Mouse (Mus musculus) embryonic stem cell, embryonic (primary cell): Measurements from ENCODE around the gene Zfp423.

Source experiments
- CTCF ChIA-PET, 4 experiments: fragments of 300-600 bp in 2 of 4; fragments of 350-600 bp in 2 of 4; sonication (Branson Sonifier 250); formaldehyde crosslinking; loops; one replicate each; lab custom pipeline; 2022; ENCODE audit warnings: inconsistent platforms in 2 of 4; lab: Charles Lee
- POLR2A ChIA-PET, 4 experiments: fragments of 300-600 bp in 2 of 4; fragments of 350-600 bp in 2 of 4; sonication (Branson Sonifier 250); formaldehyde crosslinking; loops; one replicate each; lab custom pipeline; 2022; ENCODE audit warnings: antibody characterized with exemption in 4 of 4, inconsistent platforms in 1 of 4; lab: Charles Lee

Gene Zfp423

GRCm38 (mm10) chr8:87959320-87959920, at the start of gene Zfp423:
Gene Zfp423, minus strand, starts transcription at chr8:87959595.
- ChIA-PET POLR2A (interaction anchor here (0.5 to 2.4 kb wide), 12 partner anchors 12 to 314 kb away, joined by 3 to 8 read pairs (median 4); no protein-coding TSS in a partner anchor), CTCF (interaction anchor here (0.6 to 1.6 kb wide), 10 partner anchors 8 to 299 kb away, joined by 3 to 14 read pairs (median 4); no protein-coding TSS in a partner anchor)

GRCm38 (mm10) chr8:88006811-88007210, 47.4 kb upstream of the Zfp423 start:
- POLR2A ChIA-PET, result interaction anchor here in 1 of 4 experiments (0.6 kb wide), 1 partner anchor 68 kb away, joined by 9 read pairs; no protein-coding TSS in a partner anchor
- CTCF ChIA-PET, result no interaction called here

GRCm38 (mm10) chr8:87984778-87985177, 25.4 kb upstream of the Zfp423 start:
- ChIA-PET CTCF (interaction anchor here in 3 of 4 experiments (0.8 to 2.1 kb wide), 5 partner anchors 10 to 24 kb away, joined by 3 to 11 read pairs (median 3); no protein-coding TSS in a partner anchor), POLR2A (interaction anchor here in 2 of 4 experiments (0.6 to 2.5 kb wide), 6 partner anchors 10 to 355 kb away, joined by 3 to 8 read pairs (median 4); no protein-coding TSS in a partner anchor)

- ChIA-PET CTCF (interaction anchor here in 3 of 4 experiments (0.6 to 2.1 kb wide), 13 partner anchors 10 to 1253 kb away, joined by 3 to 11 read pairs (median 3); no protein-coding TSS in a partner anchor), POLR2A (interaction anchor here (0.6 to 2.5 kb wide), 10 partner anchors 9 to 292 kb away, joined by 3 to 8 read pairs (median 4); no protein-coding TSS in a partner anchor)
These were observed 24.6 kb upstream of the Zfp423 start for GRCm38 (mm10) chr8:87984032-87984431.

- CTCF ChIA-PET, result interaction anchor here in 3 of 4 experiments (0.7 to 2.0 kb wide), 7 partner anchors 22 to 76 kb away, joined by 3 to 6 read pairs (median 3); no protein-coding TSS in a partner anchor
- POLR2A ChIA-PET, result interaction anchor here in 3 of 4 experiments (0.7 to 1.1 kb wide), 6 partner anchors 8 to 93 kb away, joined by 3 to 6 read pairs (median 3); no protein-coding TSS in a partner anchor
These were observed 23.5 kb upstream of the Zfp423 start for GRCm38 (mm10) chr8:87982936-87983335.

- ChIA-PET CTCF (interaction anchor here (0.5 to 4.8 kb wide), 12 partner anchors 13 to 143 kb away, joined by 3 to 25 read pairs (median 3); partner anchors contain the start of gene Zfp423 (in 1 of the 4)), POLR2A (interaction anchor here in 3 of 4 experiments (0.7 to 2.2 kb wide), 12 partner anchors 8 to 51 kb away, joined by 3 to 14 read pairs (median 4); no protein-coding TSS in a partner anchor)
These were observed 16.0 kb upstream of the Zfp423 start for GRCm38 (mm10) chr8:87975466-87975809.

- ChIA-PET CTCF (interaction anchor here (0.7 to 4.8 kb wide), 11 partner anchors 12 to 142 kb away, joined by 3 to 25 read pairs (median 3); partner anchors contain the start of gene Zfp423 (in 1 of the 4)), POLR2A (interaction anchor here in 3 of 4 experiments (0.7 to 2.2 kb wide), 11 partner anchors 8 to 52 kb away, joined by 3 to 14 read pairs (median 4); no protein-coding TSS in a partner anchor)
These were observed 15.5 kb upstream of the Zfp423 start for GRCm38 (mm10) chr8:87974759-87975465.

GRCm38 (mm10) chr8:87974122-87974758, 14.8 kb upstream of the Zfp423 start:
- POLR2A ChIA-PET, result interaction anchor here in 2 of 4 experiments (1.0 to 2.2 kb wide), 5 partner anchors 10 to 16 kb away, joined by 3 to 14 read pairs (median 3); no protein-coding TSS in a partner anchor

GRCm38 (mm10) chr8:87967866-87968620, 8.6 kb upstream of the Zfp423 start:
- POLR2A ChIA-PET, result interaction anchor here in 3 of 4 experiments (0.6 to 2.2 kb wide), 12 partner anchors 7 to 680 kb away, joined by 3 to 14 read pairs (median 4); no protein-coding TSS in a partner anchor
- CTCF ChIA-PET, result interaction anchor here in 3 of 4 experiments (0.6 to 1.4 kb wide), 8 partner anchors 7 to 640 kb away, joined by 3 to 10 read pairs (median 4); no protein-coding TSS in a partner anchor

More at GRCm38 (mm10) chr8:87974122-87974758, 14.8 kb upstream of the Zfp423 start:
- CTCF ChIA-PET, result interaction anchor here in 3 of 4 experiments (1.1 to 4.8 kb wide), 6 partner anchors 12 to 141 kb away, joined by 3 to 25 read pairs (median 4); no protein-coding TSS in a partner anchor

GRCm38 (mm10) chr8:87967057-87967820, 7.8 kb upstream of the Zfp423 start:
- POLR2A ChIA-PET, result interaction anchor here in 3 of 4 experiments (0.6 to 2.2 kb wide), 9 partner anchors 8 to 680 kb away, joined by 3 to 14 read pairs (median 5); no protein-coding TSS in a partner anchor
- CTCF ChIA-PET, result interaction anchor here in 2 of 4 experiments (0.6 to 0.8 kb wide), 5 partner anchors 43 to 641 kb away, joined by 3 to 10 read pairs (median 5); no protein-coding TSS in a partner anchor

- ChIA-PET POLR2A (interaction anchor here in 3 of 4 experiments (0.6 to 2.8 kb wide), 7 partner anchors 9 to 270 kb away, joined by 3 to 14 read pairs (median 3); no protein-coding TSS in a partner anchor), CTCF (interaction anchor here (0.7 to 3.2 kb wide), 4 partner anchors 12 to 47 kb away, joined by 3 to 25 read pairs (median 4); no protein-coding TSS in a partner anchor)
These were observed 3.3 kb upstream of the Zfp423 start for GRCm38 (mm10) chr8:87962514-87963225.

- CTCF ChIA-PET, result interaction anchor here (0.7 to 3.2 kb wide), 30 partner anchors 11 to 422 kb away, joined by 3 to 25 read pairs (median 4); no protein-coding TSS in a partner anchor
These were observed 2.5 kb upstream of the Zfp423 start for GRCm38 (mm10) chr8:87961680-87962513.

GRCm38 (mm10) chr8:87961108-87961507, 1.7 kb upstream of the Zfp423 start:
- ChIA-PET POLR2A (interaction anchor here in 3 of 4 experiments (0.5 to 2.8 kb wide), 15 partner anchors 8 to 1103 kb away, joined by 3 to 14 read pairs (median 3); no protein-coding TSS in a partner anchor), CTCF (interaction anchor here (0.5 to 3.2 kb wide), 59 partner anchors 8 to 421 kb away, joined by 3 to 25 read pairs (median 4); no protein-coding TSS in a partner anchor)

More at GRCm38 (mm10) chr8:87961680-87962513, 2.5 kb upstream of the Zfp423 start:
- POLR2A ChIA-PET, result interaction anchor here in 3 of 4 experiments (0.5 to 2.8 kb wide), 15 partner anchors 8 to 1103 kb away, joined by 3 to 14 read pairs (median 3); no protein-coding TSS in a partner anchor
